Mouse (Mus musculus): Measurements from ENCODE around the gene Dnttip2.

DNA sequence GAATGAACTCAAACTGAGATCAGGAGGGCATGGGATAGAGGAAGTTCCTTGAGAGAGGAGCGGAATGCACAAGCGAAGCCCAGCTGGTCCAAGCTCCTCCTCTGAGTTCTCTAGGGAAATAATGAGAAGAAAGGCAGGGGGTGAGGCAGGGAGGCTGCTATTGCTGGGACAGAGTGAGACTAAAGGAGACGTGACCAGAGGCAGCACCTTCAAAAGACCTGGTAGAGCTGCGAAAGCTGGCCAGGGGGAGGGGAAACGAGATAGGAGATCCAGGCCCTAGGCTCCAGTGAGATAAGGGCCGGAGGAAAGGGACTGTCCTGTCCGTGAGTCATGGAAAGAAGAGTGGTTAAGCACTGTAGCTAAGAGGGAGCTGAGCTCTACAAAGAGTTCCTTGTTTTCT lies 39.7 kb downstream of the Dnttip2 start:
- TF ChIP-seq POLR2A (IDR thresholded peaks at IDR 0.05; ENCODE audit: insufficient read depth, low read depth, low read length) (no peak), CTCF (IDR thresholded peaks at IDR 0.05; ENCODE audit: insufficient read depth, low read depth, low read length) (no peak)
